Mouse (Mus musculus) ES-E14 (cell line): ENCODE measurements at regions not wholly inside any gene's neighbourhood (a gene's known extent, or its start where the extent isn't known, plus 50 kb on each side); places are given as distances from the start of the nearest gene placed in this dataset.

Experiments
- DNase-seq: peaks from one replicate; pipeline ENCODE4 v3.0.0-alpha.2; 2013; ENCODE audit warnings: low read depth, low spot score
- H3K27ac ChIP-seq: 2 replicates; pipeline ENCODE4 v1.5.1; 2012; ENCODE audit warnings: low read depth, mild to moderate bottlenecking, low read length, moderate library complexity, mixed read lengths; ENCODE audit not compliant: poor library complexity, insufficient read depth, severe bottlenecking
- H3K36me3 ChIP-seq: 2 replicates; pipeline ENCODE4 v1.6.1; 2012; ENCODE audit warnings: mild to moderate bottlenecking, low read length, moderate library complexity, mixed read lengths; ENCODE audit not compliant: control insufficient read depth, poor library complexity, insufficient read depth, severe bottlenecking
- H3K4me1 ChIP-seq, 2 experiments: fragments of 150-350 bp in 1 of 2; sonication (generic) in 1 of 2; 2 replicates each; pipeline ENCODE4 v1.6.1; 2012; ENCODE audit warnings: low read length in 2 of 2, mild to moderate bottlenecking in 1 of 2, mixed read lengths in 1 of 2; ENCODE audit not compliant: control insufficient read depth in 2 of 2, insufficient read depth in 2 of 2, poor library complexity in 1 of 2
- H3K4me3 ChIP-seq, 2 experiments: fragments of 150-350 bp in 1 of 2; sonication (generic) in 1 of 2; 2 replicates each; pipeline ENCODE4 v1.5.1; 2012; ENCODE audit warnings: low read length in 2 of 2, low read depth in 1 of 2, mild to moderate bottlenecking in 1 of 2, mixed read lengths in 1 of 2; ENCODE audit not compliant: insufficient read depth in 1 of 2, poor library complexity in 1 of 2, severe bottlenecking in 1 of 2
- H3K9ac ChIP-seq: 2 replicates; pipeline ENCODE4 v1.6.1; 2012; ENCODE audit warnings: low read depth, mild to moderate bottlenecking, low read length, mixed read lengths; ENCODE audit not compliant: poor library complexity, insufficient read depth, severe bottlenecking
- H3K9me3 ChIP-seq: fragments of 150-350 bp; sonication (generic); 2 replicates; pipeline ENCODE4 v1.6.1; 2012; ENCODE audit warnings: low read depth, mild to moderate bottlenecking, low read length; ENCODE audit not compliant: control insufficient read depth, insufficient read depth
- CHD2 ChIP-seq: IDR thresholded peaks from 2 replicates; pipeline ENCODE4 v1.6.1; 2014; ENCODE audit warnings: mild to moderate bottlenecking, low read depth, low read length, inconsistent platforms
- HCFC1 ChIP-seq: IDR thresholded peaks from 2 replicates; pipeline ENCODE4 v1.6.1; 2012; ENCODE audit warnings: low read length, inconsistent platforms, borderline replicate concordance; ENCODE audit not compliant: insufficient read depth
- MAFK ChIP-seq: IDR thresholded peaks from 2 replicates; pipeline ENCODE4 v1.6.1; 2014; ENCODE audit warnings: mild to moderate bottlenecking, low read depth, low read length, inconsistent platforms; ENCODE audit not compliant: insufficient read depth
- ZC3H11A ChIP-seq: IDR thresholded peaks from 2 replicates; pipeline ENCODE4 v1.6.1; 2012; ENCODE audit warnings: low read depth, mild to moderate bottlenecking, inconsistent platforms, low read length, borderline replicate concordance
- ZNF384 ChIP-seq: IDR thresholded peaks from 2 replicates; pipeline ENCODE4 v1.6.1; 2012; ENCODE audit warnings: low read depth, low read length, inconsistent platforms
- in situ Hi-C, 2 experiments: fragments of 600-800 bp; cut with MboI; formaldehyde crosslinking; loops; one replicate each; pipeline ENCODE4 v1.15.1; 2025; ENCODE audit warnings: low sequenced_read_pairs in 2 of 2, inconsistent platforms in 1 of 2; ENCODE audit not compliant: unreplicated experiment in 2 of 2

DNA sequence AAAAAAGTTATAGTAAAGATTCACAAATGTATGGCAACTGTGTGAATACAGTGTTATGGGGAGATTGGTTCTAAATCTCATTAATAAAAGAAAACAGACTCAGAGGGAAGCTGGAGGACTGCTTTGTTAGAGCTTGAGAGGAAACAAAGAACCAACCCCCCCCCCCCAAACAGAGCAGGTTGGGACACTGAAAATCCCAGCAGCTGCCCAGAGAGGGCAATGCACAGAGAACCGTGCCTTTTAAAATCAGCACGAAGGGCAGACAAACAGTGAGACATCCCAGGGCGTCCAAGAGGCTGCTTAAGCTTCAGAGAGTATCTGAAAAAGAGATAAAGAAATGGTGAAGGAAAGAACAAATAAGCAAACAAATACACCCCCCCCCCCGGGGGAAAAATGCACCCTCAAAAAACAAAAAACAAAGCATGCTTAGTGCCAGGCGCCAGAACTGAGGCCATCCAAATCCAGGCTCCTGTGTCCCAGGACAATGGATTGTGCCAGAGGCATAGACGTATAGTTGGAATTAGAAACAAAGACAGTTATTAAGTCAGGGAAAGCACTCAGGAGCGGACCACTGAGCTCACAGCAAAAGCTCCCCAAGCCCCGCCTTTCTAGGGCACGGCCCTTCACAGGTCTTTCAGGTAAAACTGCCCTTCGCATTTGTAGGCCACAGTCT is 215.7 kb downstream of the Dact1 start:
- no peak for TF ChIP-seq MAFK
- TF ChIP-seq CHD2: no peak
- no peak for TF ChIP-seq HCFC1
- TF ChIP-seq ZC3H11A: no peak
- TF ChIP-seq ZNF384: no peak
- no peaks in the 10 kb centered on the region for H3K9me3 ChIP-seq
- no peak overlapping the region for H3K9ac ChIP-seq
- no peak overlapping the region for H3K27ac ChIP-seq
- in situ Hi-C loops: no loop called here
- H3K36me3 ChIP-seq: no peaks in the 10 kb centered on the region
- H3K4me3 ChIP-seq: no peak overlapping the region
- no peaks in the 10 kb centered on the region; a peak in 1 of 4 replicates for H3K4me1 ChIP-seq
- DNase-seq: no peak

DNA sequence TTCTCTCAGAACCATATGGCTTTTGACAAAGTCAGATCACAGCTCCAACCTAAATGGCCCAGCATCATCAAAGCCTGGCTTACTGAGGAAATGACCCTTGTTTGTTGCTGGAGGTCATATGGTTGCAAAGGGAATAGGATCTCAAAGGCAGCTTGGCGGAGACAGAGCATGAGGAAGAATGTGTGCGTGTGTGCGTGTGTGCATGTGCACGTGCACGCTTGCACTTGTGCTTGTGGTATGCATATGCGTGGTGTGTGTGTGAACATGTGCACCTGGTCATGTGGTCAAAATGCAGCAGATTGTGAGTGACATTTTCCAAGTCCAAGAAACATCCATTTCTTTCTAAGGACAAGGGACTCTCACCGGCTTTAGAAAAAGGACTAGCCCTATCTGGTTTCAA is 216.9 kb downstream of the Dact1 start:
- no peaks in the 10 kb centered on the region for H3K9me3 ChIP-seq
- no peak overlapping the region for H3K27ac ChIP-seq
- no peak overlapping the region for H3K9ac ChIP-seq
- no peak for DNase-seq
- no peaks in the 10 kb centered on the region for H3K36me3 ChIP-seq
- H3K4me3 ChIP-seq: no peak overlapping the region
- TF ChIP-seq ZNF384 (no peak), HCFC1 (no peak), CHD2 (no peak), ZC3H11A (no peak)
- in situ Hi-C loops: no loop called here
- no peaks in the 10 kb centered on the region; a peak in 1 of 4 replicates for H3K4me1 ChIP-seq

DNA sequence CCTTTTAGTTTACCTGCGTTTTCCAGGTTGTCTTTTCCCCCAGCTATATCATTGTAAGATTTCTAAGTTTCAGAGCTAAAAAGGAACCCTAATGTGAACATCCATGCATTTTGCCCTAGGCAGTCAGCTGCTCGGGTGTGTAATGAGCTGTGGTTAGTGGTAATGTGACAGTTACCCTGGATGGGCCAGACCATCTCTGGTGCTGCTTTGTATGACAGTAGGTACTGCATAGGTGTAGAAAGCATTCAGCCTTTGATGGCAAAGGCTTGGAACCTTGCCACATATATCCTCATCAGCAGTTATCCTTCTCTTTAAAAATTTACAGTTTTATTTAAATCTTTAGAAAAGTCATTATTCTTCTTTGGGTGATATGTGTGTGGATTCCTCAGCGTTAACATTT is 222.5 kb downstream of the Dact1 start:
- no peak overlapping the region for H3K27ac ChIP-seq
- no peak overlapping the region for H3K9ac ChIP-seq
- H3K4me3 ChIP-seq: no peak overlapping the region
- no peak for DNase-seq
- H3K36me3 ChIP-seq: no peaks in the 10 kb centered on the region
- no peak for TF ChIP-seq HCFC1
- TF ChIP-seq ZNF384: no peak
- no peak for TF ChIP-seq ZC3H11A
- no peak for TF ChIP-seq CHD2
- TF ChIP-seq MAFK: no peak
- in situ Hi-C loops: no loop called here
- H3K4me1 ChIP-seq: no peaks in the 10 kb centered on the region
- no peaks in the 10 kb centered on the region for H3K9me3 ChIP-seq

DNA sequence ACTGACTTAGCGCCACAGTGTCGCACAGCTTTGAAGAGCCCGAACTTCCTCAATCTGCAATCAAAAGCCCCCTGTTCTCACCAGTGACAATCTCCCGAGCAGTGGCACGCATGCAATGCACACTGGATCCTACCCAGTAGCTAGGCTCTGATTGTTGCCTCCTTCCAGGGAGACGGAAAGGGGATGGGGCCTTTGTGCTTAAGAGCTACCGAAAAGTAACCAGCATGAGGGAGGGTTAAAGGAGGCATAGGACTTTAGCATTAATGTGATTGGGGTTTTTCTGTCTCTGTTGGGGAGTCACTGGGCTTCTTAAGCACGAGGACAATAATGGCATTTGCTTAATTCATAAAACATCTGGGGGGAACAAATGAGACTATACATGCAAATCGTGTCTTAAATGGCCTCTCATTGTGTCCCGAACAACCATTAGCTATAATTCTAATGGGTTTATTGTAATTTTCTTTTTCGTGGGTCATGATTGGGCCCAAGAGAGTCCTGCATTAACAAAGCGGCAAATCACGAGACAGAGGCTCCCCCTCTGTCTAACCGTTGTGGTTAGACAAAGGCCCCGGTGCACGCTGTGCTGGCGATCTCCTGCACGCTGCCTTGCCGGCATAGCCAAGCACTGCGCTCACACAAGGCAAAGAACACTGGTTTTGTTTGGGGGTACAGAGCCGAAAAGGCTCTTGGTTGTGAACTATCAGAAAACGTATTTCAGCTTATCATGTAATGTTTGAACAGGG is 223.2 kb downstream of the Dact1 start:
- Histone ChIP-seq H3K36me3 (no peaks in the 10 kb centered on the region), H3K9me3 (no peaks in the 10 kb centered on the region), H3K4me3 (no peak overlapping the region), H3K4me1 (no peaks in the 10 kb centered on the region), H3K27ac (no peak overlapping the region), H3K9ac (no peak overlapping the region)
- no peak for DNase-seq
- TF ChIP-seq MAFK: no peak
- in situ Hi-C loops: no loop called here

DNA sequence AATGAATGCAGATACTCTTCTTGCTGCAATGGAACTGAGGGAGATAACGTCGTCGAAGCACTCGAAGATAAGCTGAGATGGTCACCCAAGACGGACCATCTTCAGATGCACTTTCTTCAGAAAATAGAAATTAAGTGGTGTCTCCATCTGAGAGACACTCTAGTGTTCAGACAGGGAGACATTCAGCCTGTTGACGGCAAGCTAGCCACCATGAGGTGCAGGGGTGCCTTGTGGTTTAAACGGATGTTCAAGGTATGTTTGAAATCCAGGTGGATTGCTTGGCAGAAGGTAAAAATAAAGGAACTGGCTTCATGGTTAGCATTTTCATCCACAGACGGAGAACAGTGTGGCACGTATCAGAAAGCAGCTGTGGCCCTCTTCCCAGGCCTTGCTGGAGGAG is 224.0 kb downstream of the Dact1 start:
- in situ Hi-C loops: no loop called here
- TF ChIP-seq ZNF384: no peak
- TF ChIP-seq CHD2: no peak
- TF ChIP-seq ZC3H11A: no peak
- TF ChIP-seq HCFC1: no peak
- TF ChIP-seq MAFK: no peak
- Histone ChIP-seq H3K9me3 (no peaks in the 10 kb centered on the region), H3K27ac (no peak overlapping the region), H3K4me3 (no peak overlapping the region), H3K4me1 (no peaks in the 10 kb centered on the region), H3K36me3 (no peaks in the 10 kb centered on the region), H3K9ac (no peak overlapping the region)
- no peak for DNase-seq
